Comparison of ENCODE assay signal across 23 mouse cellular contexts in genomic region chr7:49503419-49503818, GRCm38 (mm10).
DNase-seq lines count a peak whose midpoint lies in the region; ATAC-seq and TF ChIP-seq lines count a peak whose summit lies in the region.
"Had no signal": no experiment of that assay in that cellular context is flagged by ENCODE, and none has a peak within 500 bp of the region (broad histone marks: within the 10 kb centered on the region; RNA-seq: fewer than 3 reads in every experiment).

No protein-coding gene starts in this region.

- H3K4me2 ChIP-seq in hindbrain, embryonic 14.5 days (replicated peaks): no peak overlapping the region
- H3K4me2 ChIP-seq in hindbrain, embryonic 16.5 days (ENCODE audit: low read length): no peak overlapping the region
- no peak overlapping the region for H3K4me2 ChIP-seq in kidney, embryonic 16.5 days (replicated peaks; ENCODE audit: low read depth, low read length)
- H3K4me2 ChIP-seq in neural tube, embryonic 13.5 days: no peak overlapping the region
- H3K4me2 ChIP-seq: forebrain, embryonic 15.5 days; heart, embryonic 15.5 days; midbrain, embryonic 11.5 days had no signal

- H3K36me3 ChIP-seq in hindbrain, embryonic 14.5 days (replicated peaks; ENCODE audit: control insufficient read depth, insufficient read depth): no peaks in the 10 kb centered on the region
- no peaks in the 10 kb centered on the region for H3K36me3 ChIP-seq in hindbrain, embryonic 16.5 days (ENCODE audit: control insufficient read depth, insufficient read depth, low read length)
- no peaks in the 10 kb centered on the region for H3K36me3 ChIP-seq in kidney, embryonic 16.5 days (ENCODE audit: insufficient read depth, low read length)
- H3K36me3 ChIP-seq in neural tube, embryonic 13.5 days: no peaks in the 10 kb centered on the region
- H3K36me3 ChIP-seq: embryonic facial prominence, embryonic 10.5 days; forebrain, embryonic 15.5 days; heart, embryonic 15.5 days had no signal

- TF ChIP-seq CTCF in gastrocnemius, adult 2 months (IDR thresholded peaks at IDR 0.05): no peak

- DNase-seq in hindbrain, embryonic 14.5 days (ENCODE audit: low spot score): no peak
- peak; percentile 75 for DNase-seq in kidney, adult 9 months
- DNase-seq in neural tube, embryonic 10.5 days (ENCODE audit: extremely low spot score, low spot score): no peak
- DNase-seq in gastrocnemius, adult 2 months: no peak
- DNase-seq: adrenal gland, adult 2 months; B cell, adult 2 months; cerebellum, adult 11 months; cerebellum, postnatal 10 days; gastrocnemius, postnatal 25 days; heart, adult 18-20 months; layer of hippocampus, adult 9-11 months; lung, postnatal 14 days; thymus, adult 2 months; thymus, postnatal 4 days had no signal

- H3K9me3 ChIP-seq in hindbrain, embryonic 14.5 days (ENCODE audit: control insufficient read depth, low read length): no peaks in the 10 kb centered on the region
- no peaks in the 10 kb centered on the region for H3K9me3 ChIP-seq in hindbrain, embryonic 16.5 days (ENCODE audit: control insufficient read depth, low read length)
- no peaks in the 10 kb centered on the region for H3K9me3 ChIP-seq in kidney, embryonic 16.5 days (ENCODE audit: low read length)
- H3K9me3 ChIP-seq in neural tube, embryonic 13.5 days: no peaks in the 10 kb centered on the region
- H3K9me3 ChIP-seq: embryonic facial prominence, embryonic 10.5 days; forebrain, embryonic 15.5 days; heart, embryonic 15.5 days; hindbrain, embryonic 10.5 days had no signal

- 67% methylated on average over 8 of the region's 8 CpGs for WGBS in hindbrain, embryonic 14.5 days
- WGBS in hindbrain, embryonic 16.5 days: 61% methylated on average over 8 of the region's 8 CpGs
- 46% methylated on average over 8 of the region's 8 CpGs for WGBS in kidney, embryonic 16.5 days
- WGBS in neural tube, embryonic 13.5 days: 58% methylated on average over 8 of the region's 8 CpGs

- intact Hi-C loops in gastrocnemius, adult 2 months (cut with DNase I): no loop called here

- H3K9ac ChIP-seq in hindbrain, embryonic 14.5 days: no peak overlapping the region
- H3K9ac ChIP-seq in hindbrain, embryonic 16.5 days (ENCODE audit: low read depth, low read length): no peak overlapping the region
- no peak overlapping the region for H3K9ac ChIP-seq in kidney, embryonic 16.5 days (replicated peaks; ENCODE audit: low read length)
- H3K9ac ChIP-seq in neural tube, embryonic 13.5 days: no peak overlapping the region
- H3K9ac ChIP-seq: forebrain, embryonic 15.5 days; heart, embryonic 15.5 days had no signal

- no peak overlapping the region for H3K4me3 ChIP-seq in hindbrain, embryonic 14.5 days (replicated peaks; ENCODE audit: low read length)
- no peak overlapping the region for H3K4me3 ChIP-seq in hindbrain, embryonic 16.5 days (ENCODE audit: low read length)
- no peak overlapping the region for H3K4me3 ChIP-seq in kidney, embryonic 16.5 days (ENCODE audit: low read length)
- no peak overlapping the region for H3K4me3 ChIP-seq in neural tube, embryonic 13.5 days
- H3K4me3 ChIP-seq in gastrocnemius, adult 2 months: no peak overlapping the region
- H3K4me3 ChIP-seq: embryonic facial prominence, embryonic 10.5 days; forebrain, embryonic 15.5 days; heart, embryonic 15.5 days; hindbrain, embryonic 10.5 days; left cerebral cortex, adult 2 months had no signal

- H3K27ac ChIP-seq in hindbrain, embryonic 14.5 days: 0 out of 2 replicates have a peak overlapping the region, but pooled peaks have one; percentile 38
- no peak overlapping the region for H3K27ac ChIP-seq in hindbrain, embryonic 16.5 days (ENCODE audit: low read depth, low read length)
- no peak overlapping the region for H3K27ac ChIP-seq in kidney, embryonic 16.5 days (ENCODE audit: low read length)
- H3K27ac ChIP-seq in neural tube, embryonic 13.5 days (replicated peaks): peak overlapping the region; percentile 49; the same call in 1 of the 2 replicates
- no peak overlapping the region for H3K27ac ChIP-seq in gastrocnemius, adult 2 months
- H3K27ac ChIP-seq: embryonic facial prominence, embryonic 10.5 days; forebrain, embryonic 15.5 days; left cerebral cortex, adult 2 months had no signal

- ATAC-seq in hindbrain, embryonic 14.5 days (ENCODE audit: low FRiP score): no peak
- no peak for ATAC-seq in hindbrain, embryonic 16.5 days
- ATAC-seq in kidney, embryonic 16.5 days (ENCODE audit: low FRiP score, low TSS enrichment): no peak
- no peak for ATAC-seq in neural tube, embryonic 13.5 days (ENCODE audit: low read depth)
- ATAC-seq: forebrain, embryonic 15.5 days had no signal

- peaks cover 20% of the 10 kb centered on the region for H3K4me1 ChIP-seq in hindbrain, embryonic 14.5 days (replicated peaks; ENCODE audit: control insufficient read depth, insufficient read depth, low read length)
- H3K4me1 ChIP-seq in hindbrain, embryonic 16.5 days (ENCODE audit: control insufficient read depth, insufficient read depth, low read depth, low read length): peaks cover 10% of the 10 kb centered on the region
- H3K4me1 ChIP-seq in kidney, embryonic 16.5 days (ENCODE audit: insufficient read depth, low read length): peaks cover 34% of the 10 kb centered on the region
- H3K4me1 ChIP-seq in neural tube, embryonic 13.5 days (replicated peaks): peaks cover 21% of the 10 kb centered on the region

- no peaks in the 10 kb centered on the region for H3K27me3 ChIP-seq in hindbrain, embryonic 14.5 days (ENCODE audit: control insufficient read depth, insufficient read depth, low read length)
- no peaks in the 10 kb centered on the region for H3K27me3 ChIP-seq in hindbrain, embryonic 16.5 days (replicated peaks; ENCODE audit: control insufficient read depth, insufficient read depth, low read length)
- H3K27me3 ChIP-seq in kidney, embryonic 16.5 days (ENCODE audit: insufficient read depth, low read length): no peaks in the 10 kb centered on the region
- no peaks in the 10 kb centered on the region for H3K27me3 ChIP-seq in neural tube, embryonic 13.5 days
- H3K27me3 ChIP-seq: forebrain, embryonic 15.5 days; heart, embryonic 15.5 days had no signal

Comparison
In these comparisons a context has a peak if more than half of its experiments do, and no peak if none do; other contexts are left out.
1. H3K27ac ChIP-seq: peak in hindbrain, embryonic 14.5 days (single experiment) and neural tube, embryonic 13.5 days (single experiment); none in hindbrain, embryonic 16.5 days (single experiment), kidney, embryonic 16.5 days (single experiment) and gastrocnemius, adult 2 months (single experiment).